Mouse (Mus musculus) gastrocnemius, adult 2 months (tissue): ENCODE measurements around the gene Hnrnpll. TPM values are rescaled to one million over a fixed set of nuclear protein-coding genes. Genes with fewer than 3 reads are reported as not detected.
"Not testable (repeated sequence)": the region's sequence is repeated elsewhere in the genome, so short reads cannot be mapped to it uniquely, and the experiment has no call there.

Source experiments
- DNase-seq: peaks from one replicate; pipeline ENCODE4 v3.0.0; 2022
- H3K27ac ChIP-seq: fragments of 200-600 bp; 2 replicates; pipeline ENCODE4 v1.8.1; 2022; ENCODE audit warnings: mild to moderate bottlenecking
- H3K4me3 ChIP-seq: fragments of 200-600 bp; 2 replicates; pipeline ENCODE4 v1.8.1; 2022; ENCODE audit warnings: mild to moderate bottlenecking, moderate library complexity
- CTCF ChIP-seq: fragments of 200-600 bp; IDR thresholded peaks from 2 replicates; pipeline ENCODE4 v1.8.1; 2022; ENCODE audit warnings: antibody characterized with exemption, mild to moderate bottlenecking, moderate library complexity
- intact Hi-C: fragments of 180-260 bp; cut with DNase I; formaldehyde crosslinking; loops from one replicate; pipeline ENCODE4 v1.15.1; 2025
- total RNA-seq, 2 experiments: library from RNA; stranded (reverse); gene quantifications; 2 replicates each; pipeline ENCODE4 v1.2.3; 2021

Hnrnpll gene
- total RNA-seq, 2 experiments from 2014 or later = 16.4 to 18.7 TPM

DNA sequence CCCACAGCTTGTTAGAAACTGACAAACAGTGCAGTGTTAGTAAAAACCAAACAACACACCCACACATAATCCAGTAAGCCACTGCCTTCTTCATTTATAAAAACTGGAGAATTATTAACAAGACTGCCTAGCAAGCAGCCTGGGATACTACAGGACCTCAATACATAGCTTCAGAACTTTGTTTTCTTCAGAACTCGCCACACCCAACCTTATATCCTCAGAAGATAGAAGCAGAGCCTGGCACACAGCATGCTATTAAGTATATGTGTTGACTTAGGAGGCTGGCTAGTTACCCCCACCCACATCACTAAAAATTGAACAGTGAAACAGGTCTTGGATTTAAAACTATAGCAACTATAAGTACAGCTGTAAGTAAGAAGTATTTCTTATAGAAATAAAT, 10.5 kb downstream of the Hnrnpll start:
- intact Hi-C loops = no loop called here
- DNase-seq = no peak
- no peak for TF ChIP-seq CTCF
- no peak overlapping the region for H3K27ac ChIP-seq
- H3K4me3 ChIP-seq = no peak overlapping the region

DNA sequence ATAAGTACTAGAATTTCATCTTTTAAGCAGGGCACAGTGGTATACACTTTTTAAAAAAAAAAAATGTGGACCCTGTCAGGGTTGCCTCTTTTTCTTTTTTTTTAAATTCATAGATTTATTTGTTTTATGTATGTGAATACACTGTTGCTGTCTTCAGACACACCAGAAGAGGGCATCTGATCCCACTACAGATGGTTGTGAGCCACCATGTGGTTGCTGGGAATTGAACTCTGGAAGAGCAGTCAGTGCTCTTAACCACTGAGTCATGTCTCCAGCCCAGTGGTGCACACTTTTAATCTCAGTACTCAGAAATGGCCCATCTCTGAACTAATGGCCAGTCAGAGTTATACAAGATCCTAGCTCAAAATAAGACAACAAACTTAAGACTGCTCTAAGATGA, 12.8 kb downstream of the Hnrnpll start:
- H3K27ac ChIP-seq, H3K4me3 ChIP-seq, DNase-seq, intact Hi-C loops: not testable (repeated sequence)
- peak; percentile 8; the same call in 1 of the 2 replicates for TF ChIP-seq CTCF

DNA sequence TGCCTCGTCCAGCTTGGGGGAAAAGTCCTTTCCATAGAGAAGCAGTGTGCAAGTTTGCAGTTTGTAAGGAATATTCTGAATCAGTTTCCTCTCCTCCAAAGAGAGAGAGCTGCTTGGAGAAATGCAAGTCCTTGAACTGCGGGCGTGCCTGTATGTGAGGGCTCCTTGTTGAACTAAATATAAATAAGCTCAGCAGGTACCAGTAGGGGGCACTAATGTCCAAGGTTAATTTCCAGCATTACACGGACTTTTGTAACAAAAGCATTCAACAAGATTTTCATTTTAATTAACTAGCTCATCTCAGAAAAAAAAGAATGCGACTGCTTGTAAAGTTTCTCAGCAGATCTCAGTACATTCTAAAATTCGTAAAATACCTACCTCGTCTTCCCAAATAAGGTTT, 13.9 kb downstream of the Hnrnpll start:
- peak; percentile 74 for TF ChIP-seq CTCF
- H3K4me3 ChIP-seq = no peak overlapping the region
- intact Hi-C loops = loop anchor here (1.0 kb wide), 1 partner anchor 132 kb away; no protein-coding TSS in a partner anchor
- H3K27ac ChIP-seq = no peak overlapping the region
- peak; percentile 46 for DNase-seq

DNA sequence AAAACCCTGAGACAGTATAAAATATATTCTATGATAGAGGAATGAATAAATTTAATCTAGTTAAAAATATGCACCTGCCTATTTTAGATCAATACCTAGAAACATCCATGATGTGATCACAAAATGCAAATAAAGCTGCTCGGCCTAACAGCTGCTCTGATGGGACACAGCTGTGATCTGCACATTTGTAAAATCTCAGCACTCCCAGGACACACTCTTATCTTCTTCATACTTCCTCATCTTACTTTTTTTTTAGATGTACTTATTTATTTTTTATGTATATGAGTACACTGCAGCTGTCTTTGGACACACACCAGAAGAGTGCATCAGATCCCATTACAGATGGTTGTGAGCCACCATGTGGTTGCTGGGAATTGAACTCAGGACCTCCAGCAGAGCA, 20.4 kb downstream of the Hnrnpll start:
- intact Hi-C loops = no loop called here
- TF ChIP-seq CTCF = no peak
- Histone ChIP-seq H3K27ac (no peak overlapping the region), H3K4me3 (no peak overlapping the region)
- no peak for DNase-seq

DNA sequence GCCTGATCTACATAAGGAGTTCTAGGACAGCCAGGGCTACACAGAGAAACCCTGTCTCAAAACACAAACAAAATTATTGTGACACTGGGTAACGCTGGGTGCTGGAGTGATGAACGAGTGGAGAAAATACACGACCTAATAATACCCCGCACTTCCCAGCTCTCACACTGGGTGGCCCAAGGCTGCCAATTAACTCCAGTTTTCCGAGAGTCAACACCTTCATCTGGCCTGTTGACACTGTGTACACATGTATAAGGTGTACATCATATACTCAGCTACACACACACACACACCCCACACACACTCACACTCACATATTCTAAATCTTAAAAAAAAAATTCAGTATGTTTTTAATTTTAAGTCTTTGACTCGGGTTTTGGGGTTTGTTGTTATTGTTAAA, 33.5 kb downstream of the Hnrnpll start:
- TF ChIP-seq CTCF = no peak
- intact Hi-C loops = no loop called here
- no peak overlapping the region for H3K4me3 ChIP-seq
- no peak overlapping the region for H3K27ac ChIP-seq
- no peak for DNase-seq

DNA sequence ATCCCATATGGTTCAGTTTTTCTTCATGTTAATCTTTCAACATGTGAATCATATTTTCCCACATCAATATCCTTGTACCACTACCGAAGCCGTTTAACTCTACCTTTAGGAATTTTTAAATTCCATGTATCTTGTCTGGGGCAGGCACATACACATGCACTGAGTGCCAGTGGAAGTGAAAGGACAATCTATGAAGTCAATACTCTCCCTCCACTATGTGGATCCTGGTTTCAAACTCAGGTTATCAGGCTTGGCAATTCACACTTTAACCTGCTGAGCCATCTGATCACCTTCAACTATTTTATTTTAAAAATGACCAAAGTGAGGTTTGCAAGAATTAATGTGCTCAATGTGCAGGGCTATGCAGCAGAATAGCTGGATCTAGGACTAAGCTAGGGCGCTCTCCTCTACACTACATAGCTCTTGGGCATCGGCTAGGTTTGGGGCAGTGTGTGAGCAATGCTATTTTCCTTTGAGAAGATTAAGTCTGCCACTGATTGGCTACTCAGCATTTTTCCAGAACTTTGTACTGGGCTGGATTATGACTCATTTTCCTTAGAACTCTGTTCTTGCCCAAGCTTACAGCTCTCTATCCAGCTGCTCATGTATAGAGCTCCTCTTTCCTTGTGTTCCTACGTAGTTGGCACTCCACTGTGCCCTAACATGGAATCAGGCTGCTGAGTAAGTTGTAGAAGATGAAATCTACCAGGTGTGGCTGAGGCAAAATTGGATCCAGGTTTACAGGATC, 35.8 kb downstream of the Hnrnpll start:
- TF ChIP-seq CTCF = no peak
- no peak overlapping the region for H3K4me3 ChIP-seq
- intact Hi-C loops = no loop called here
- no peak overlapping the region for H3K27ac ChIP-seq
- no peak for DNase-seq

DNA sequence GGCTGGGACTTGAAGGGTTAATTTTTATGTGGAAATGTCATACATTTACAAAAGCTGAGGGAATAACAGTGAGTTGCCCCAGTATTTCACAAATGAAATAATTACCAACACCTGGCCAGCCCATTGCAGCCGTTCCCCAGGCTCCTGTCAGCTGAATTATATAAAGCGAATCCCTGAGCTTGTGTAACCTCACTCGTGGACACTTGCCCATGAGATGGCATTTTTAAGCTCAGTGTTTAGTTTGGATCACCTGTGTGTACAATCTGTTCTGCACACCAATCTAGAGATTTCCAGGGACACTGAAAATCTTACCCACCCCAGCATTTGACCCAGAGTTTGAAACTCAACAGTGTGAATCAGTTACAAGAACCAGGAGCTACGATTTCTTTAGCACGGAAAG, 40.0 kb downstream of the Hnrnpll start:
- H3K4me3 ChIP-seq = peak overlapping the region; percentile 23
- no peak for TF ChIP-seq CTCF
- peak overlapping the region; percentile 81 for H3K27ac ChIP-seq
- DNase-seq = no peak
- intact Hi-C loops = no loop called here

DNA sequence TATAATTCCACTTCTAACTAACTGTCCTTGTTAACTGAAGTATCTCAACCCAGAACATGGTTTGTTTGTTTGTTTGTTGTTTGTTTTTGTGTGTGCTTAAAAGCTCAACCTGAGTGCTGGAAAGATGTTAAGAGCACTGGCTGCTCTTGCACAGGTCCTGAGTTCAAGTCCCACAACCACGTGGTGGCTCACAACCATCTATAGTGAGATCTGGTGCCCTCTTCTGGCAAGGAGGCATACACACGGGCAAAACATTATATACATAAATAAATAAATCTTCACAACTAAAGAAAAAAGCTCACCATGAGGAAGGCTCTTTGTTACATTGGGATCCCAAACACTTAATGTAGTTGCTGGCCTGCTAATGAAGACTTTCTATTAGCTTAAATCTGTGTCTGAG, 41.6 kb downstream of the Hnrnpll start:
- TF ChIP-seq CTCF = peak; percentile 36; the same call in 1 of the 2 replicates
- Histone ChIP-seq H3K27ac (no peak overlapping the region), H3K4me3 (no peak overlapping the region)
- intact Hi-C loops = no loop called here
- no peak for DNase-seq

DNA sequence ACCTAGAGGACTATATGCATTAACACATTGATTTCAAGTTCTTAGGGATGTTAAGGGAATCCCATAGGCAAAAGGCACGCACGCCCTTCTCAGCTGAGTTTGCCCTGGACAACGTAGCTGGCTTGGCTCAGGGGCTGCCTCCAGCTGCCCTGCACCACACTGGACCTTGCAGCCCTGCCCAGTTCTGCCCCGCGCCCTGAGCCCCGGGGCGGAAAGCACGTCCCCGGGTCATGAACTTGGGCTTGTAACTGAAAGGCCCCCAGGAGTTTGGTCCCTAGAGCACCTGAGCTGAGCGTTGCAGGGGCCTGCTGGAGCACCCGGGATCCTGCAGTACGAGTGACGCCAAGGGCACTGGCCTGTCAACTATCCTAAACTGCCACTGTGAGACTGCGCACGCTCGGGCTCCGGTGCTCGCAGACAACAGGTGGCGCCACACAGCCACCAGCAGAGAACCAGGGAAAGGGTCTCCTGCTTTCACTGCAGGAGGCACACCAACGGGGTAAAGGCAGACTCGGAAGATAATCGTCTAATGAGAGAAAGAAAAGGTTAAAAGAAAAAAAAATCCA, 43.1 kb downstream of the Hnrnpll start:
- peak; percentile 57 for TF ChIP-seq CTCF
- H3K27ac ChIP-seq = peak overlapping the region; percentile 63
- intact Hi-C loops = loop anchor here (10.0 kb wide), 1 partner anchor 354 kb away; no protein-coding TSS in a partner anchor
- peak overlapping the region; percentile 55 for H3K4me3 ChIP-seq
- DNase-seq = peak; percentile 65

DNA sequence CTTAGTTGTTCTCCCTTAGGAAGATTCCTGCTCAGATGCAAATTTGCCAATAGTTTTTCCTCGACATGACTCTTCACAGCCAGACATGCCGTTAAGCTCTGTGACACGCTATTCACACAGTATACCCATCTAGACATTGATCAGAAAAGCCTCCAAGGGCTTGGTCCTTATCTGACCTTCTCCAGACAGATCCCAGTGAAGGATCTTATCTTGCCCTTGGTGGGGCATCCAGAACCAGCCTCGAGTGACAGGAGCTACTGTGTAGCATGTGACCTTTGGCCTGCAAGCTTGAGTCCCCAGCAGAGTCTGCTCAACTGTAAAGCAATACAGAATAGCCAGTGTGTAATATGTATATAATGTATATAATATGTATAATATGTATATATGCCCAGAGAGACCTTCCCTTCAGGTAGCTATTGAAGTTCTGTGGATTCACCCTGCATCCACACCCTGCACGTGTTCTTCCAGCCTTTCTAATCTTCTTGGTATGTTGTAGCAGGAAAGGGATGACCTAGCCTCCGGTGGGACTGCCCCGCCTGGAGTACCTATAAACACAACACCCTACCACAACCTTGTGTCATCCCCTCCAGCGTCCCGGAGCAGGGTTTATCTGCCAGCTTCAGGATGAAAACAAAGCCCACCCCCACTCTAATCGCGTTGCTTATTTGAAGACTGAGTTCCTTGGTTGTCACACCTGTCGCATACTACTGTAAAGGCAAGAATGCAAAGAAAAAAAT, 43.7 kb downstream of the Hnrnpll start:
- H3K27ac ChIP-seq = no peak overlapping the region
- TF ChIP-seq CTCF = no peak
- no peak overlapping the region for H3K4me3 ChIP-seq
- intact Hi-C loops = loop anchor here (10.0 kb wide), 1 partner anchor 354 kb away; no protein-coding TSS in a partner anchor
- no peak for DNase-seq

DNA sequence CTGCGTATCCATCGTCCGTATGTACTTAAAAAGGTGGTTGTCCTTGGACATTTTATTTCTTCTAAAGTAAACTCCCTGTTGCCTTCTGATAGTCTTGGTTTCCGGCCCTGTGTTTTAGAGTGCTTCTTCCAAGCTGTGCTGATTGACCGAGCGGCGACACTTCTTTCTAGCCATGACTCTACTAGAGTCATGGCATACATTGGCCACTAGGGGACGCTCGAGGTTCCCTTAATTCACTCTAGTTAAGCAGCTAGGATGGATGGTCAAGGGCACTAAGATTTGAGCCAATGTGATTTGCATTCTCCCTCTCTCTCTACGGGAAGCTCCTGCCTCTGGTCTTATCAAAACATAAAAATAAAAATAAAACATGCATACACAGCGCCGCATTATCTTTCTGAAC, 44.7 kb downstream of the Hnrnpll start:
- peak; percentile 86 for TF ChIP-seq CTCF
- intact Hi-C loops = loop anchor here (10.0 kb wide), 1 partner anchor 353 kb away; no protein-coding TSS in a partner anchor
- peak; percentile 59 for DNase-seq
- Histone ChIP-seq H3K4me3 (no peak overlapping the region), H3K27ac (no peak overlapping the region)

DNA sequence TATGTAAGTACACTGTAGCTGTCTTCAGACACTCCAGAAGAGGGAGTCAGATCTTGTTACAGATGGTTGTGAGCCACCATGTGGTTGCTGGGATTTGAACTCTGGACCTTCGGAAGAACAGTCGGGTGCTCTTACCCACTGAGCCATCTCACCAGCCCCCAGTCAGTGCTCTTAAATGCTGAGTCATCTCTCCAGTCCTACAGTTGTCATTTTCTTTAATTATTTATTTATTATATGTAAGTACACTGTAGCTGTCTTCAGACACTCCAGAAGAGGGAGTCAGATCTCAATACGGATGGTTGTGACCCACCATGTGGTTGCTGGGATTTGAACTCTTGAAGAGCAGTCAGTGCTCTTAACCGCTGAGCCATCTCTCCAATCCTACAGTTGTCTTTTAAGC, 45.7 kb downstream of the Hnrnpll start:
- H3K27ac ChIP-seq, H3K4me3 ChIP-seq, DNase-seq: not testable (repeated sequence)
- intact Hi-C loops = loop anchor here (10.0 kb wide), 1 partner anchor 352 kb away; no protein-coding TSS in a partner anchor

DNA sequence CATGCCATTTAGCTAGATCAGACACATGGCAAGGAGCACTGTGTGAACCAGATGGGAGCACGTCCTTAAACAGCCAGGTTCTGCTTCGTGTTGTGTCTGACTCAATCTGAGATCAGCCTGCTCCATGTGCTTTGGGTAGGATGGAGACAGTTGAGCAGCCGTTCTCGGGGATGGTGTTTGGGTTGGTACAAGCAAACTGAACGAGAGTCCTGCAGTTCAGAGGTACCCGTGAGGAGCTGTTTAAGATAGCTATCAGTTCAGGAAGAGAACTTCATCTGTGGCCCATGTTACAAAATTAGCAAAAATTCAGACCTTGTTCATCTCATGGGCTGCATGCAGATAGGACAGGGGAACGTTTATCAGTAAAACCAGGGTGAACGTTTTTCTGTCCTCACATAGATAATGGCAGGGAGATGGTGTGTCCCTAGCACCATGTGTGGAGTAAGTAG, 47.7 kb downstream of the Hnrnpll start:
- no peak for TF ChIP-seq CTCF
- H3K4me3 ChIP-seq = no peak overlapping the region
- no peak overlapping the region for H3K27ac ChIP-seq
- no peak for DNase-seq
- intact Hi-C loops = loop anchor here (10.0 kb wide), 1 partner anchor 350 kb away; no protein-coding TSS in a partner anchor
